Mouse (Mus musculus): ENCODE measurements around the gene Cenpe. TPM values are rescaled to one million over a fixed set of nuclear protein-coding genes. Genes with fewer than 3 reads are reported as not detected.
A peak's percentile ranks its signal among the peaks of the same experiment; 100 is the strongest.
"Not testable (repeated sequence)": the region's sequence is repeated elsewhere in the genome, so short reads cannot be mapped to it uniquely, and the experiment has no call there.

Gene Cenpe
- total RNA-seq (2021): 1 to 10 TPM; 5.0 to 6.1 TPM
- long read RNA-seq, partial matches to known transcripts: 1 of 1 reads
- long read RNA-seq, other reads (novel, unspliced or antisense): 0 of 1 reads

- DNase-seq (ENCODE audit: low spot score in 2 of 2): peak; percentile 90 to 93
Measured at GRCm38 (mm10) chr3:135211805-135212657, at the start of gene Cenpe. Gene Cenpe (plus strand): TSS chr3:135212537.

GRCm38 (mm10) chr3:135171898-135172446 is 40.4 kb upstream of the Cenpe start:
- DNase-seq (ENCODE audit: low spot score in 2 of 2): no peak

GRCm38 (mm10) chr3:135191861-135192260 is 20.5 kb upstream of the Cenpe start:
- DNase-seq (ENCODE audit: low spot score in 2 of 2): no peak

GRCm38 (mm10) chr3:135198051-135198450 is 14.3 kb upstream of the Cenpe start:
- not testable (repeated sequence) for DNase-seq (ENCODE audit: low spot score in 2 of 2)

GRCm38 (mm10) chr3:135200409-135201303 is 11.7 kb upstream of the Cenpe start:
- DNase-seq (ENCODE audit: low spot score in 2 of 2): no peak

GRCm38 (mm10) chr3:135206621-135207020 is 5.7 kb upstream of the Cenpe start:
- DNase-seq (ENCODE audit: low spot score in 2 of 2): peak; percentile 55 to 62

- no peak for DNase-seq (ENCODE audit: low spot score in 2 of 2)
Measured at GRCm38 (mm10) chr3:135212658-135213350, 467 bp downstream of the Cenpe start.

- DNase-seq (ENCODE audit: low spot score in 2 of 2): no peak
Measured at GRCm38 (mm10) chr3:135232058-135232457, 19.7 kb downstream of the Cenpe start.

GRCm38 (mm10) chr3:135232462-135232861 is 20.1 kb downstream of the Cenpe start:
- DNase-seq (ENCODE audit: low spot score in 2 of 2): no peak

GRCm38 (mm10) chr3:135245733-135246132 is 33.4 kb downstream of the Cenpe start:
- DNase-seq (ENCODE audit: low spot score in 2 of 2): no peak

GRCm38 (mm10) chr3:135246828-135247227 is 34.5 kb downstream of the Cenpe start:
- no peak for DNase-seq (ENCODE audit: low spot score in 2 of 2)

GRCm38 (mm10) chr3:135249104-135249503 is 36.8 kb downstream of the Cenpe start:
- DNase-seq (ENCODE audit: low spot score in 2 of 2): no peak

GRCm38 (mm10) chr3:135251825-135252224 is 39.5 kb downstream of the Cenpe start:
- no peak for DNase-seq (ENCODE audit: low spot score in 2 of 2)

GRCm38 (mm10) chr3:135254784-135255183 is 42.4 kb downstream of the Cenpe start:
- DNase-seq (ENCODE audit: low spot score in 2 of 2): no peak

GRCm38 (mm10) chr3:135258919-135259318 is 46.6 kb downstream of the Cenpe start:
- no peak for DNase-seq (ENCODE audit: low spot score in 2 of 2)

- no peak for DNase-seq (ENCODE audit: low spot score in 2 of 2)
Measured at GRCm38 (mm10) chr3:135260233-135260632, 47.9 kb downstream of the Cenpe start.

- DNase-seq (ENCODE audit: low spot score in 2 of 2): no peak
Measured at GRCm38 (mm10) chr3:135268616-135269015, 56.3 kb downstream of the Cenpe start.

- DNase-seq (ENCODE audit: low spot score in 2 of 2): no peak
Measured at GRCm38 (mm10) chr3:135269391-135269990, 57.2 kb downstream of the Cenpe start.

GRCm38 (mm10) chr3:135272627-135273026 is 60.3 kb downstream of the Cenpe start:
- no peak for DNase-seq (ENCODE audit: low spot score in 2 of 2)

GRCm38 (mm10) chr3:135273047-135273446 is 60.7 kb downstream of the Cenpe start:
- DNase-seq (ENCODE audit: low spot score in 2 of 2): no peak
